Mouse (Mus musculus) spleen, adult 18-20 months (tissue): ENCODE results near the gene Olfr1148.

Experiments
- DNase-seq, 2 experiments: peaks; one replicate each; pipeline ENCODE4 v3.0.0; 2022; ENCODE audit warnings: mixed read lengths in 2 of 2

Gene Olfr1148

GRCm38 (mm10) chr2:87830233-87830632 lies at the start of gene Olfr1148:
Gene Olfr1148, plus strand, starts transcription at chr2:87830533.
- DNase-seq = no peak

- DNase-seq = no peak
These were observed 30.0 kb upstream of the Olfr1148 start, which contains the start of gene Olfr1143 for GRCm38 (mm10) chr2:87800292-87800691. Gene Olfr1143, plus strand, starts transcription at chr2:87800592.

GRCm38 (mm10) chr2:87809522-87809921 lies 20.8 kb upstream of the Olfr1148 start, which contains the start of gene Olfr1145:
Gene Olfr1145, plus strand, starts transcription at chr2:87809822.
- no peak for DNase-seq

GRCm38 (mm10) chr2:87843693-87844092 lies 13.4 kb downstream of the Olfr1148 start, which contains the start of gene Olfr1150-ps1:
Gene Olfr1150-ps1, plus strand, starts transcription at chr2:87843993.
- no peak for DNase-seq

GRCm38 (mm10) chr2:87855562-87855961 lies 25.2 kb downstream of the Olfr1148 start, which contains the start of gene Olfr1151:
Gene Olfr1151, plus strand, starts transcription at chr2:87855862.
- DNase-seq = no peak

GRCm38 (mm10) chr2:87866192-87866591 lies 35.9 kb downstream of the Olfr1148 start, which contains the start of gene Olfr1152:
Gene Olfr1152, plus strand, starts transcription at chr2:87866492.
- DNase-seq = no peak
